Mouse (Mus musculus) gastrocnemius, adult 18-20 months (tissue): ENCODE measurements around the gene Gm11213. TPM values are rescaled to one million over a fixed set of nuclear protein-coding genes. Genes with fewer than 3 reads are reported as not detected.

Experiments used
- total RNA-seq, 2 experiments: library from RNA; stranded (reverse); gene quantifications; 2 replicates each; pipeline ENCODE4 v1.2.3; 2021

The Gm11213 gene
- total RNA-seq, 2 experiments from 2014 or later = not detected

Other genes with a start within 250 kb of the Gm11213 start
- not detected for gene Orm3, start 249.1 kb downstream of the Gm11213 start, total RNA-seq
- under 1 TPM in 1 of 2 experiments, not detected in 1; 0.47 TPM for gene Orm2, start 242.8 kb downstream of the Gm11213 start, total RNA-seq
- 1 to 10 TPM in 1 of 2 experiments, under 1 TPM in 1; 0.82 to 1.5 TPM for gene Akna, start 201.9 kb downstream of the Gm11213 start, total RNA-seq
- gene Whrn, start 109.3 kb downstream of the Gm11213 start, total RNA-seq = 1 to 10 TPM; 5.5 to 6.5 TPM
- 100 to 1,000 TPM; 276 to 291 TPM for gene Atp6v1g1, start 60.5 kb downstream of the Gm11213 start, total RNA-seq
- gene Tmem268, start 46.5 kb downstream of the Gm11213 start, total RNA-seq = 10 to 100 TPM; 15.8 to 16.4 TPM
- gene Tex48, start 17.2 kb upstream of the Gm11213 start, total RNA-seq = not detected
- not detected for gene Gm11214, start 58.1 kb upstream of the Gm11213 start, total RNA-seq
- gene Tnfsf15, start 139.9 kb upstream of the Gm11213 start, total RNA-seq = not detected